Mouse (Mus musculus): Measurements from ENCODE around the gene Rela.

DNA sequence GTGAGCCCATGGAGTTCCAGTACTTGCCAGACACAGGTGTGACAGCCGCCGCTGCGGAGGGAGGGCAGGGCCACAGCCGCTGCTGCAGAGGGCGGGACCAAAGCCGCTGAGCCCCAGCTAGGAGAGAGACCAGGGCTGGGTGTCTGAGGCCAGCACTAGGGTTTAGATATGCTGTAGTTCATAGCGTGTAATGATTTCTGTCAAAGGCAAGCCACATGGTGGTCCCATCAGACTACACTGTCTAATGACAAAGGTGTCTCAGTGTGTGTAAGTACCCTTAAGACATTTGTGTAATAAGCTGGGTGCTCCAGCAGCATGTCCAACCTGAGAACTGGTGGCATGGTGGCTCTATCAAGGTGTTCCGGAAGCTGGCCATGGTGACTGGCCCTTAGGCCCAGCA, 4.4 kb downstream of the Rela start:
- TF ChIP-seq CTCF (IDR thresholded peaks at IDR 0.05; ENCODE audit: borderline replicate concordance, insufficient read depth, low read depth, low read length) (no peak), POLR2A (IDR thresholded peaks at IDR 0.05; ENCODE audit: borderline replicate concordance, insufficient read depth, low read length) (no peak)
